8 mouse cellular contexts compared by ENCODE assay signal in genomic region chr3:60499718-60500450, GRCm38 (mm10). TPM values are rescaled to one million over a fixed set of nuclear protein-coding genes. Genes with fewer than 3 reads are reported as not detected.
DNase-seq lines count a peak whose midpoint lies in the region; ATAC-seq and TF ChIP-seq lines count a peak whose summit lies in the region.

No protein-coding gene starts in this region.

- H3K27ac ChIP-seq in heart, adult 2 months, result peak overlapping the region; percentile 100
- peak overlapping the region; percentile 96 for H3K27ac ChIP-seq in bone marrow macrophage, adult 2 months (ENCODE audit: insufficient read depth, low read depth, low read length)
- H3K27ac ChIP-seq in hindbrain, embryonic 13.5 days, result no peak overlapping the region
- peak overlapping the region; percentile 92 for H3K27ac ChIP-seq in liver, embryonic 14.5 days

- H3K9me3 ChIP-seq in hindbrain, embryonic 13.5 days, result no peaks in the 10 kb centered on the region
- no peaks in the 10 kb centered on the region for H3K9me3 ChIP-seq in liver, embryonic 14.5 days (ENCODE audit: control insufficient read depth, low read length)

- peaks cover 23% of the 10 kb centered on the region for H3K36me3 ChIP-seq in heart, adult 2 months (ENCODE audit: control insufficient read depth, insufficient read depth, low read length)
- no peaks in the 10 kb centered on the region for H3K36me3 ChIP-seq in hindbrain, embryonic 13.5 days
- no peaks in the 10 kb centered on the region for H3K36me3 ChIP-seq in liver, embryonic 14.5 days (replicated peaks; ENCODE audit: control insufficient read depth, insufficient read depth, low read depth)

- H3K4me2 ChIP-seq in hindbrain, embryonic 13.5 days, result peak overlapping the region; percentile 72
- peak overlapping the region; percentile 96 for H3K4me2 ChIP-seq in liver, embryonic 14.5 days (ENCODE audit: low read depth)

- no peak for DNase-seq in heart, adult 2 months
- DNase-seq in heart, postnatal 14 days, result no peak
- no peak for DNase-seq in liver, embryonic 14.5 days (ENCODE audit: low read depth in 3 of 3, low spot score in 3 of 3)
- DNase-seq in layer of hippocampus, adult 18-20 months (ENCODE audit: low spot score in 2 of 2), result no peak
- DNase-seq in urinary bladder, adult 18-20 months (ENCODE audit: low spot score in 2 of 2), result no peak
- no peak for DNase-seq in urinary bladder, postnatal 14 days (ENCODE audit: low spot score)

- H3K9ac ChIP-seq in heart, adult 2 months (ENCODE audit: low read depth, low read length), result no peak overlapping the region; the same call in 1 of the 2 replicates
- peak overlapping the region; percentile 91 for H3K9ac ChIP-seq in hindbrain, embryonic 13.5 days
- H3K9ac ChIP-seq in liver, embryonic 14.5 days (replicated peaks), result peak overlapping the region; percentile 100

- no peak for ATAC-seq in hindbrain, embryonic 13.5 days (ENCODE audit: low FRiP score)
- no peak for ATAC-seq in liver, embryonic 14.5 days (ENCODE audit: insufficient read depth)

- peak overlapping the region; percentile 84 for H3K4me3 ChIP-seq in heart, adult 2 months
- H3K4me3 ChIP-seq in bone marrow macrophage, adult 2 months (ENCODE audit: insufficient read depth, low read length), result peak overlapping the region; percentile 75
- H3K4me3 ChIP-seq in hindbrain, embryonic 13.5 days, result peak overlapping the region; percentile 91
- peak overlapping the region; percentile 94 to 100 for H3K4me3 ChIP-seq in liver, embryonic 14.5 days (ENCODE audit: insufficient read depth in 1 of 2, low read depth in 2 of 2, low read length in 2 of 2)

- 44% methylated on average over 7 of the region's 7 CpGs for WGBS in heart, adult 2 months
- 50% methylated on average over 7 of the region's 7 CpGs for WGBS in hindbrain, embryonic 13.5 days
- 26% methylated on average over 7 of the region's 7 CpGs for WGBS in liver, embryonic 14.5 days (ENCODE audit: insufficient replicate concordance)

- H3K4me1 ChIP-seq in heart, adult 2 months (ENCODE audit: control insufficient read depth, insufficient read depth, low read length), result peaks cover 18% of the 10 kb centered on the region
- peaks cover 33% of the 10 kb centered on the region for H3K4me1 ChIP-seq in bone marrow macrophage, adult 2 months (ENCODE audit: control insufficient read depth, insufficient read depth, low read length)
- peaks cover 42% of the 10 kb centered on the region for H3K4me1 ChIP-seq in hindbrain, embryonic 13.5 days (replicated peaks)
- peaks cover 29 to 36% of the 10 kb centered on the region in 2 experiments for H3K4me1 ChIP-seq in liver, embryonic 14.5 days (replicated peaks; ENCODE audit: control insufficient read depth in 2 of 2, insufficient read depth in 2 of 2, low read length in 1 of 2)

- no peak for TF ChIP-seq POLR2A in heart, adult 2 months (IDR thresholded peaks at IDR 0.05; ENCODE audit: insufficient read depth, low read depth, low read length)
- no peak for TF ChIP-seq POLR2A in bone marrow macrophage, adult 2 months (IDR thresholded peaks at IDR 0.05; ENCODE audit: borderline replicate concordance, low read depth, low read length)

- H3K27me3 ChIP-seq in heart, adult 2 months (ENCODE audit: control insufficient read depth, insufficient read depth, low read length), result no peaks in the 10 kb centered on the region
- H3K27me3 ChIP-seq in hindbrain, embryonic 13.5 days, result no peaks in the 10 kb centered on the region
- no peaks in the 10 kb centered on the region for H3K27me3 ChIP-seq in liver, embryonic 14.5 days (ENCODE audit: control insufficient read depth, insufficient read depth, low read length)

- intact Hi-C loops in heart, adult 2 months (cut with DNase I), result loop anchor here (5.0 kb wide), 4 partner anchors 82 to 502 kb away; partner anchors contain the start of gene P2ry1
- intact Hi-C loops in heart, postnatal 14 days (cut with DNase I), result loop anchor here (5.0 kb wide), 3 partner anchors 77 to 102 kb away; no protein-coding TSS in a partner anchor

- 0 out of 2 replicates have a peak, but pooled peaks cover 2% of the 10 kb centered on the region for H3K79me2 ChIP-seq in heart, adult 2 months (replicated peaks; ENCODE audit: control insufficient read depth, insufficient read depth, low read length)

- TF ChIP-seq CTCF in heart, adult 2 months (IDR thresholded peaks at IDR 0.05), result no peak
- no peak for TF ChIP-seq CTCF in bone marrow macrophage, adult 2 months (IDR thresholded peaks at IDR 0.05; ENCODE audit: low read depth, low read length)
- TF ChIP-seq CTCF in liver, embryonic 14.5 days (IDR thresholded peaks at IDR 0.05; ENCODE audit: low read depth), result no peak

- TF ChIP-seq EP300 in heart, adult 2 months (IDR thresholded peaks at IDR 0.05; ENCODE audit: insufficient read depth, low read depth, low read length), result no peak
- no peak for TF ChIP-seq EP300 in liver, embryonic 14.5 days (IDR thresholded peaks at IDR 0.05; ENCODE audit: low read depth)

RNA-seq across cellular contexts. Expression of gene Mbnl1, which starts 27.3 kb away (rescaled TPM):
- total RNA-seq in heart, adult 2 months (2021), result 100 to 1,000 TPM; 215 to 237 TPM
- 55.8 and 79.7 TPM in 2 replicates for polyA plus RNA-seq in heart, adult 2 months (2012; rRNA removed)
- 100 to 1,000 TPM; 182 to 189 TPM for total RNA-seq in heart, postnatal 14 days (2021)
- polyA plus RNA-seq in bone marrow macrophage, adult 2 months (2012; ENCODE audit: insufficient read depth, insufficient read length, missing spikeins), result 668 and 730 TPM in 2 replicates
- 46.9 and 49.9 TPM in 2 replicates for polyA plus RNA-seq in hindbrain, embryonic 13.5 days (2015; fragmentation: Nextera tagmentation; extraction: Ambion mirVana)
- polyA plus RNA-seq in liver, embryonic 14.5 days (2012; rRNA removed), result 30.2 and 32.9 TPM in 2 replicates
- polyA plus RNA-seq in liver, embryonic 14.5 days (2014; fragmentation: Nextera tagmentation; extraction: Ambion mirVana), result 128 and 149 TPM in 2 replicates
- 100 to 1,000 TPM; 137 to 141 TPM for total RNA-seq in layer of hippocampus, adult 18-20 months (2021)
